Mouse (Mus musculus) embryonic facial prominence, embryonic 13.5 days (tissue): Measurements from ENCODE around the gene Spg21. TPM values are rescaled to one million over a fixed set of nuclear protein-coding genes. Genes with fewer than 3 reads are reported as not detected.

ENCODE experiments used
- ATAC-seq: fragments of 200-750 bp; cut with Nextera tagmentation; 2 replicates; pipeline ENCODE4 v1.8.0; 2017; ENCODE audit warnings: low read depth; ENCODE audit not compliant: insufficient number of reproducible peaks, insufficient read depth, low FRiP score, low TSS enrichment
- H3K27ac ChIP-seq: fragments of 300-500 bp; sonication (generic); 2 replicates; pipeline ENCODE4 v1.5.1; 2015; ENCODE audit warnings: moderate library complexity, mild to moderate bottlenecking, inconsistent platforms
- H3K27me3 ChIP-seq: fragments of 300-500 bp; sonication (generic); 2 replicates; pipeline ENCODE4 v1.6.1; 2015; ENCODE audit warnings: mild to moderate bottlenecking, inconsistent platforms
- H3K36me3 ChIP-seq: fragments of 300-500 bp; sonication (generic); 2 replicates; pipeline ENCODE4 v1.6.1; 2015; ENCODE audit warnings: mild to moderate bottlenecking, inconsistent platforms
- H3K4me1 ChIP-seq: fragments of 300-500 bp; sonication (generic); 2 replicates; pipeline ENCODE4 v1.6.1; 2015; ENCODE audit warnings: inconsistent platforms
- H3K4me2 ChIP-seq: fragments of 300-500 bp; sonication (generic); 2 replicates; pipeline ENCODE4 v1.6.1; 2015; ENCODE audit warnings: moderate library complexity, mild to moderate bottlenecking, inconsistent platforms
- H3K4me3 ChIP-seq: fragments of 300-500 bp; sonication (generic); 2 replicates; pipeline ENCODE4 v1.5.1; 2015; ENCODE audit warnings: mild to moderate bottlenecking, inconsistent platforms
- H3K9ac ChIP-seq: fragments of 300-500 bp; sonication (generic); 2 replicates; pipeline ENCODE4 v1.6.1; 2015; ENCODE audit warnings: mild to moderate bottlenecking, inconsistent platforms
- H3K9me3 ChIP-seq: fragments of 300-500 bp; sonication (generic); 2 replicates; pipeline ENCODE4 v1.6.1; 2016; ENCODE audit warnings: inconsistent platforms
- WGBS: fragments of 180-500 bp; shearing (Covaris S2); methylation state at CpG from one replicate; pipeline ENCODE4 v1.1.7; 2015; ENCODE audit warnings: mixed read lengths; 5-methylcytosine and 5-hydroxymethylcytosine counted together
- polyA plus RNA-seq: library from polyadenylated mRNA; unstranded; fragments of >200 nt; fragmentation: Nextera tagmentation; extraction: Ambion mirVana; gene quantifications from 2 replicates; pipeline ENCODE4 v1.2.1, GENCODE M21; 2015

The Spg21 gene
- 116 and 123 TPM in 2 replicates for polyA plus RNA-seq

GRCm38 (mm10) chr9:65460732-65461442, at the start of gene Spg21:
TSS of gene Spg21 (plus strand) at chr9:65460947.
- peak within 1 kb of the TSS; percentile 69 for H3K4me2 ChIP-seq

GRCm38 (mm10) chr9:65411326-65411725, 49.4 kb upstream of the Spg21 start:
- no peaks in the 10 kb centered on the region for H3K4me1 ChIP-seq
- no peaks in the 10 kb centered on the region for H3K27me3 ChIP-seq
- ATAC-seq, result no peak
- H3K9me3 ChIP-seq, result no peaks in the 10 kb centered on the region
- WGBS, result 63% methylated on average over 3 of the region's 3 CpGs
- no peak overlapping the region for H3K4me3 ChIP-seq
- H3K4me2 ChIP-seq, result no peak overlapping the region
- no peak overlapping the region for H3K9ac ChIP-seq
- no peak overlapping the region for H3K27ac ChIP-seq
- 0 out of 2 replicates have a peak, but pooled peaks cover 6% of the 10 kb centered on the region for H3K36me3 ChIP-seq

More at GRCm38 (mm10) chr9:65460732-65461442, at the start of gene Spg21:
- no peaks in the 10 kb centered on the region for H3K9me3 ChIP-seq
- ATAC-seq, result peak; percentile 88
- under 1% methylated on average over 53 of the region's 53 CpGs for WGBS
- peak within 1 kb of the TSS; percentile 86 for H3K27ac ChIP-seq
- H3K4me3 ChIP-seq, result peak within 1 kb of the TSS; percentile 89
- peaks cover 14% of the 10 kb centered on the region for H3K4me1 ChIP-seq
- no peaks in the 10 kb centered on the region for H3K27me3 ChIP-seq
- peaks cover 5% of the 10 kb centered on the region for H3K36me3 ChIP-seq
- H3K9ac ChIP-seq, result peak within 1 kb of the TSS; percentile 83

- no peaks in the 10 kb centered on the region for H3K4me1 ChIP-seq
- H3K36me3 ChIP-seq, result no peaks in the 10 kb centered on the region
- ATAC-seq, result no peak
- no peak overlapping the region for H3K9ac ChIP-seq
- no peaks in the 10 kb centered on the region for H3K9me3 ChIP-seq
- no peak overlapping the region for H3K4me3 ChIP-seq
- no peak overlapping the region for H3K27ac ChIP-seq
- no peak overlapping the region for H3K4me2 ChIP-seq
- no peaks in the 10 kb centered on the region for H3K27me3 ChIP-seq
- 53% methylated on average over 3 of the region's 3 CpGs for WGBS
Measured at GRCm38 (mm10) chr9:65417738-65418137, 43.0 kb upstream of the Spg21 start.

- Histone ChIP-seq H3K36me3 (no peaks in the 10 kb centered on the region), H3K27ac (no peak overlapping the region), H3K4me3 (no peak overlapping the region), H3K9me3 (no peaks in the 10 kb centered on the region), H3K4me2 (no peak overlapping the region), H3K4me1 (no peaks in the 10 kb centered on the region), H3K27me3 (no peaks in the 10 kb centered on the region), H3K9ac (no peak overlapping the region)
- 73% methylated on average over 3 of the region's 3 CpGs for WGBS
- no peak for ATAC-seq
Measured at GRCm38 (mm10) chr9:65419633-65420032, 41.1 kb upstream of the Spg21 start.

GRCm38 (mm10) chr9:65422760-65423501, 37.8 kb upstream of the Spg21 start, which contains the start of gene Slc51b:
TSS of gene Slc51b (minus strand) at chr9:65422955.
- Histone ChIP-seq H3K4me1 (no peaks in the 10 kb centered on the region), H3K4me3 (no peak within 1 kb of the TSS), H3K9me3 (no peaks in the 10 kb centered on the region), H3K9ac (no peak within 1 kb of the TSS), H3K27me3 (no peaks in the 10 kb centered on the region), H3K4me2 (no peak within 1 kb of the TSS), H3K36me3 (no peaks in the 10 kb centered on the region), H3K27ac (no peak within 1 kb of the TSS)
- ATAC-seq, result no peak
- WGBS, result 83% methylated on average over 11 of the region's 11 CpGs

- Histone ChIP-seq H3K4me1 (no peaks in the 10 kb centered on the region), H3K9ac (no peak overlapping the region), H3K36me3 (no peaks in the 10 kb centered on the region), H3K27ac (no peak overlapping the region), H3K4me3 (no peak overlapping the region), H3K27me3 (no peaks in the 10 kb centered on the region), H3K4me2 (no peak overlapping the region), H3K9me3 (no peaks in the 10 kb centered on the region)
- 25% methylated on average over 3 of the region's 3 CpGs for WGBS
- no peak for ATAC-seq
Measured at GRCm38 (mm10) chr9:65424393-65424792, 36.4 kb upstream of the Spg21 start.

GRCm38 (mm10) chr9:65427511-65427910, 33.2 kb upstream of the Spg21 start:
- Histone ChIP-seq H3K36me3 (no peaks in the 10 kb centered on the region), H3K9ac (no peak overlapping the region), H3K27me3 (no peaks in the 10 kb centered on the region), H3K27ac (no peak overlapping the region), H3K9me3 (no peaks in the 10 kb centered on the region), H3K4me2 (no peak overlapping the region), H3K4me3 (no peak overlapping the region), H3K4me1 (no peaks in the 10 kb centered on the region)
- no peak for ATAC-seq
- 69% methylated on average over 2 of the region's 2 CpGs for WGBS

GRCm38 (mm10) chr9:65428003-65428402, 32.7 kb upstream of the Spg21 start:
- Histone ChIP-seq H3K4me2 (no peak overlapping the region), H3K9ac (no peak overlapping the region), H3K4me1 (no peaks in the 10 kb centered on the region), H3K9me3 (no peaks in the 10 kb centered on the region), H3K27ac (no peak overlapping the region), H3K4me3 (no peak overlapping the region), H3K27me3 (no peaks in the 10 kb centered on the region), H3K36me3 (no peaks in the 10 kb centered on the region)
- WGBS, result 82% methylated on average over 5 of the region's 5 CpGs
- no peak for ATAC-seq

GRCm38 (mm10) chr9:65430401-65430800, 30.3 kb upstream of the Spg21 start:
- ATAC-seq, result no peak

GRCm38 (mm10) chr9:65430921-65431320, 29.8 kb upstream of the Spg21 start:
- ATAC-seq, result no peak
- no peak overlapping the region for H3K27ac ChIP-seq
- H3K9me3 ChIP-seq, result no peaks in the 10 kb centered on the region
- no peak overlapping the region for H3K4me2 ChIP-seq
- no peak overlapping the region for H3K4me3 ChIP-seq
- H3K27me3 ChIP-seq, result no peaks in the 10 kb centered on the region
- 92% methylated on average over 5 of the region's 5 CpGs for WGBS
- no peaks in the 10 kb centered on the region for H3K36me3 ChIP-seq
- H3K9ac ChIP-seq, result no peak overlapping the region
- no peaks in the 10 kb centered on the region for H3K4me1 ChIP-seq

More at GRCm38 (mm10) chr9:65430401-65430800, 30.3 kb upstream of the Spg21 start:
- Histone ChIP-seq H3K27me3 (no peaks in the 10 kb centered on the region), H3K4me1 (no peaks in the 10 kb centered on the region), H3K36me3 (no peaks in the 10 kb centered on the region), H3K9me3 (no peaks in the 10 kb centered on the region), H3K9ac (no peak overlapping the region), H3K4me2 (no peak overlapping the region), H3K4me3 (no peak overlapping the region), H3K27ac (no peak overlapping the region)

GRCm38 (mm10) chr9:65432236-65432635, 28.5 kb upstream of the Spg21 start:
- H3K9me3 ChIP-seq, result no peaks in the 10 kb centered on the region
- no peak overlapping the region for H3K4me3 ChIP-seq
- no peak overlapping the region for H3K27ac ChIP-seq
- no peak for ATAC-seq
- H3K4me2 ChIP-seq, result no peak overlapping the region
- under 1% methylated on average over 3 of the region's 3 CpGs for WGBS
- no peak overlapping the region for H3K9ac ChIP-seq
- peaks cover 5% of the 10 kb centered on the region for H3K4me1 ChIP-seq
- no peaks in the 10 kb centered on the region for H3K27me3 ChIP-seq
- no peaks in the 10 kb centered on the region for H3K36me3 ChIP-seq

- no peak for ATAC-seq
- no peak overlapping the region for H3K27ac ChIP-seq
- no peak overlapping the region for H3K4me3 ChIP-seq
- H3K9me3 ChIP-seq, result no peaks in the 10 kb centered on the region
- no peak overlapping the region for H3K9ac ChIP-seq
- 59% methylated on average over 5 of the region's 5 CpGs for WGBS
- H3K36me3 ChIP-seq, result peaks cover 13% of the 10 kb centered on the region; the same call in 1 of the 2 replicates
- no peaks in the 10 kb centered on the region for H3K27me3 ChIP-seq
- peaks cover 5% of the 10 kb centered on the region for H3K4me1 ChIP-seq
- no peak overlapping the region for H3K4me2 ChIP-seq
Measured at GRCm38 (mm10) chr9:65434140-65434539, 26.6 kb upstream of the Spg21 start.
